Mouse (Mus musculus) CH12.LX (cell line): ENCODE data around the gene Actn4. TPM values are rescaled to one million over a fixed set of nuclear protein-coding genes. Genes with fewer than 3 reads are reported as not detected.
A peak's percentile ranks its signal among the peaks of the same experiment; 100 is the strongest.

ENCODE experiments used
- DNase-seq: peaks from one replicate; pipeline ENCODE4 v3.0.0-alpha.2; 2013; ENCODE audit errors: extremely low read depth
- H3K27ac ChIP-seq: 2 replicates; pipeline ENCODE4 v1.5.1; 2012; ENCODE audit warnings: low read depth, mild to moderate bottlenecking, control low read depth, moderate library complexity; ENCODE audit not compliant: insufficient read depth
- H3K27me3 ChIP-seq: replicated peaks from 2 replicates; pipeline ENCODE3; 2012; ENCODE audit warnings: inconsistent platforms
- H3K36me3 ChIP-seq, 2 experiments: replicated peaks in 1 of 2; 2 replicates each; pipeline versions ENCODE3 to v1.6.1; 2012; ENCODE audit warnings: inconsistent platforms in 1 of 2, low read length in 1 of 2, mild to moderate bottlenecking in 1 of 2, mixed read lengths in 1 of 2, moderate library complexity in 1 of 2; ENCODE audit not compliant: control insufficient read depth in 1 of 2, insufficient read depth in 1 of 2
- H3K4me1 ChIP-seq, 2 experiments: 2 replicates each; pipeline ENCODE4 v1.6.1; 2012; ENCODE audit warnings: inconsistent platforms in 1 of 2, moderate library complexity in 1 of 2; ENCODE audit not compliant: insufficient read depth in 2 of 2, control insufficient read depth in 1 of 2
- H3K4me2 ChIP-seq: 2 replicates; pipeline ENCODE4 v1.6.1; 2012; ENCODE audit warnings: low read depth, mild to moderate bottlenecking, control low read depth; ENCODE audit not compliant: poor library complexity, insufficient read depth, severe bottlenecking
- H3K4me3 ChIP-seq, 3 experiments: fragments of 150-350 bp in 1 of 3; sonication (generic) in 1 of 3; replicated peaks in 1 of 3; 2 replicates each; pipeline versions ENCODE3 to v1.5.1; 2011 to 2012; ENCODE audit warnings: low read depth in 2 of 3, low read length in 2 of 3, mild to moderate bottlenecking in 2 of 3, moderate library complexity in 2 of 3, control low read depth in 1 of 3, improper control_type of control experiment in 1 of 3, inconsistent platforms in 1 of 3, mixed read lengths in 1 of 3; ENCODE audit not compliant: poor library complexity in 1 of 3
- H3K79me2 ChIP-seq: replicated peaks from 2 replicates; pipeline ENCODE4 v1.6.1; 2012; ENCODE audit warnings: mild to moderate bottlenecking, moderate library complexity; ENCODE audit not compliant: control insufficient read depth, poor library complexity, insufficient read depth, severe bottlenecking; ENCODE audit errors: extremely low read depth
- H3K9ac ChIP-seq: 2 replicates; pipeline ENCODE4 v1.6.1; 2012; ENCODE audit warnings: low read depth, mild to moderate bottlenecking, control low read depth, moderate library complexity; ENCODE audit not compliant: insufficient read depth
- H3K9me3 ChIP-seq: replicated peaks from 2 replicates; pipeline ENCODE3; 2012; ENCODE audit warnings: low read length, inconsistent platforms, mixed read lengths
- BHLHE40 ChIP-seq: IDR thresholded peaks from 2 replicates; pipeline ENCODE4 v1.6.1; 2011; ENCODE audit warnings: mild to moderate bottlenecking, low read depth, low read length, improper control_type of control experiment
- CTCF ChIP-seq, 2 experiments: IDR thresholded peaks in 1 of 2; conservative IDR thresholded peaks in 1 of 2; 2 replicates each; pipeline ENCODE4 v1.5.1; 2011 to 2012; ENCODE audit warnings: low read depth in 2 of 2, low read length in 2 of 2, improper control_type of control experiment in 1 of 2, inconsistent platforms in 1 of 2, mild to moderate bottlenecking in 1 of 2, moderate library complexity in 1 of 2
- EP300 ChIP-seq: IDR thresholded peaks from 2 replicates; pipeline ENCODE4 v1.6.1; 2011; ENCODE audit warnings: low read length, improper control_type of control experiment
- GABPA ChIP-seq: IDR thresholded peaks from 2 replicates; pipeline ENCODE4 v1.6.1; 2012; ENCODE audit warnings: low read depth, low read length, improper control_type of control experiment, inconsistent platforms; ENCODE audit not compliant: insufficient replicate concordance
- HCFC1 ChIP-seq: IDR thresholded peaks from 2 replicates; pipeline ENCODE4 v1.6.1; 2012; ENCODE audit warnings: low read depth, mild to moderate bottlenecking, inconsistent platforms, low read length, improper control_type of control experiment
- JUND ChIP-seq: conservative IDR thresholded peaks from 2 replicates; pipeline ENCODE4 v1.6.1; 2011; ENCODE audit warnings: low read depth, low read length, improper control_type of control experiment
- MAFK ChIP-seq: IDR thresholded peaks from 2 replicates; pipeline ENCODE4 v1.6.1; 2011; ENCODE audit warnings: low read length, improper control_type of control experiment; ENCODE audit not compliant: insufficient replicate concordance
- MAX ChIP-seq: IDR thresholded peaks from 2 replicates; pipeline ENCODE4 v1.6.1; 2011; ENCODE audit warnings: low read length, improper control_type of control experiment
- MYC ChIP-seq: IDR thresholded peaks from 2 replicates; pipeline ENCODE4 v1.6.1; 2011; ENCODE audit warnings: low read depth, mild to moderate bottlenecking, improper control_type of control experiment, low read length
- NELFE ChIP-seq: IDR thresholded peaks from 2 replicates; pipeline ENCODE4 v1.6.1; 2011; ENCODE audit warnings: low read depth, low read length, improper control_type of control experiment
- NRF1 ChIP-seq: IDR thresholded peaks from 2 replicates; pipeline ENCODE4 v1.6.1; 2014; ENCODE audit warnings: low read depth, mild to moderate bottlenecking, inconsistent platforms, low read length, improper control_type of control experiment, moderate library complexity
- SIN3A ChIP-seq: IDR thresholded peaks from 2 replicates; pipeline ENCODE4 v1.6.1; 2012; ENCODE audit warnings: low read length, improper control_type of control experiment, inconsistent platforms
- USF1 ChIP-seq: IDR thresholded peaks from 2 replicates; pipeline ENCODE4 v1.6.1; 2014; ENCODE audit warnings: low read depth, mild to moderate bottlenecking, inconsistent platforms, low read length, improper control_type of control experiment
- ZKSCAN1 ChIP-seq: IDR thresholded peaks from 2 replicates; pipeline ENCODE4 v1.6.1; 2012; ENCODE audit warnings: low read depth, inconsistent platforms, low read length, improper control_type of control experiment, borderline replicate concordance
- ZNF384 ChIP-seq: IDR thresholded peaks from 2 replicates; pipeline ENCODE4 v1.6.1; 2012; ENCODE audit warnings: low read depth, low read length, improper control_type of control experiment, inconsistent platforms
- dilution Hi-C: fragments of 300-500 bp; cut with MboI; formaldehyde crosslinking; loops from 2 replicates; pipeline ENCODE4 v1.14.3; 2020; ENCODE audit warnings: low sequenced_read_pairs; ENCODE audit not compliant: extremely low pct_unique_long_range_greater_than_20kb, extremely low pct_ligation_motif_present
- in situ Hi-C: fragments of 300-500 bp; cut with MboI; formaldehyde crosslinking; loops from 3 replicates; pipeline ENCODE4 v1.14.3; 2019; ENCODE audit warnings: low sequenced_read_pairs, low pct_ligation_motif_present, low pct_unique_long_range_greater_than_20kb, mixed read lengths
- polyA plus RNA-seq: library from polyadenylated mRNA; unstranded; fragments of >175 nt; gene quantifications from 2 replicates; pipeline ENCODE4 v1.2.1, GENCODE M21; 2012; ENCODE audit warnings: low read depth; ENCODE audit not compliant: insufficient read length
- total RNA-seq, 2 experiments: library from RNA; depleted of rRNA; stranded (reverse); fragments of 300-350 nt in 1 of 2; fragments of >200 nt in 1 of 2; gene quantifications; 2 replicates each; pipeline ENCODE4 v1.2.3; 2012 to 2014

Gene Actn4
- total and polyA plus RNA-seq, 3 experiments, result 56.9 to 145 (median 63.4) TPM

DNA sequence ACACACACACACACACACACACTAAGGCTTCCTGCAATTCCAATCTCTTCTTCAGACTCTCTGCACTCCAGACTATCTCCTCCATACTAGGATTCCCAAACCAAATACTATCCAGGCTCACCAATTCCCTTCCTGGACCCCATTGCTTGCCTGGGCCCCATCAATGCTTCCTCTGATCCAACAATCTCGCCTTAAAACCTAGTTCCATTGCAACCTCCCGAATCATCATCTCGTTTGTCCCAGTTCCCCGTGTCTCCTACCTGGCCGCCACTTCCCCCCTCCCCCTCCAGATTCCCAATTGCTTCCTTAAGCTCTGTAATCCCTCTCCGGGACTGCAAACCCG lies 585 bp downstream of the Actn4 start:
- Histone ChIP-seq H3K36me3 (peaks cover 0 to 2% of the 10 kb centered on the region in 2 experiments), H3K9ac (peak overlapping the region; percentile 87), H3K4me3 (peak overlapping the region; percentile 94 to 99 (median 98)), H3K4me2 (peak overlapping the region; percentile 87), H3K4me1 (peaks cover 10 to 43% of the 10 kb centered on the region in 2 experiments), H3K27me3 (no peaks in the 10 kb centered on the region)
- DNase-seq, result no peak
- dilution Hi-C loops (no loop called here), in situ Hi-C loops (no loop called here)
- no peak for TF ChIP-seq ZKSCAN1
- no peak for TF ChIP-seq USF1
- TF ChIP-seq MAX, result no peak
- TF ChIP-seq GABPA, result no peak
- 0 out of 2 replicates have a peak, but pooled peaks have one; percentile 1 for TF ChIP-seq HCFC1
- TF ChIP-seq MAFK, result no peak
- TF ChIP-seq, all 38 proteins: peak for 1
- Histone ChIP-seq H3K9me3 (no peaks in the 10 kb centered on the region), H3K27ac (peak overlapping the region; percentile 55; the same call in 1 of the 2 replicates), H3K79me2 (peaks cover 48% of the 10 kb centered on the region)

DNA sequence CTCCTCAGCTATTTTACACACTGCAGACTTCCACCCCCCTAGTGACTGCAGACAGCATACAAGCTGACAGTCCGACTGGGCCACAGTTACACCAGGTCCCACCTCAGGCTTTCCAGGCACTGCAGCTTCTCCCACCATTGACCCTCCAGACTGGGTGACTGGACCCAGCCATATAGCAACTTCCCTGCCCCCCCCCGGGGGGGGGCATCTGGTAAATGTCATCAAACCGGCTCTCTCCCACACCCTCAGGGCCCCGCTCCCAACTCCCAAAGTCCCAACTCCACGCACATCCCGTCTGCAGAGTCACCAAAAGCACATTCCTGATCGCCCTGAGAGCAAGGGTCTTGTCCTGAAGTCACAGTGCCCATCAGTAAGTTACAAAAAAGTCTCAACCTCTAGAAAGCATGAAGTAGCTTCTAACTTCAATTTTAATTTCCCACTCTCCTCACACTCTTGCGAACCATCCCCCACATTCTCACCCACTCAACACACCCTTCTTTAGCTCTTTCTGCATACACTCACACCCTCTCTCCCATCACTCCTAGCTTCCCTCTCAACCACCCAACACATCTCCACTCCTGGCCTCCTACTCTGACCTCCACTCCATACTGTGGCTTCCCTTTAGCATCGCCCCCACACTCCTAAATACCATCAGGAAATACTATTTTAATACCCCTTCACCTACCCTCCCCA lies 1.6 kb downstream of the Actn4 start:
- H3K79me2 ChIP-seq, result peaks cover 51% of the 10 kb centered on the region
- peak overlapping the region; percentile 87 for H3K9ac ChIP-seq
- no peak overlapping the region for H3K27ac ChIP-seq
- H3K27me3 ChIP-seq, result no peaks in the 10 kb centered on the region
- peak overlapping the region; percentile 87 for H3K4me2 ChIP-seq
- TF ChIP-seq CTCF (conservative IDR thresholded peaks at IDR 0.05 in 1 of 2, IDR thresholded peaks at IDR 0.05 in 1 of 2; ENCODE audit: low read depth in 2 of 2, low read length in 2 of 2) (no peak), ZKSCAN1 (no peak), NELFE (no peak), MAX (no peak), JUND (no peak), NRF1 (no peak), BHLHE40 (no peak), SIN3A (no peak)
- TF ChIP-seq, all 38 proteins: peak for 0
- in situ Hi-C loops (no loop called here), dilution Hi-C loops (no loop called here)
- no peak for DNase-seq
- peak overlapping the region; percentile 94 to 99 (median 98) for H3K4me3 ChIP-seq
- peaks cover 0 to 7% of the 10 kb centered on the region in 2 experiments for H3K36me3 ChIP-seq
- no peaks in the 10 kb centered on the region for H3K9me3 ChIP-seq
- H3K4me1 ChIP-seq, result peaks cover 10 to 52% of the 10 kb centered on the region in 2 experiments

DNA sequence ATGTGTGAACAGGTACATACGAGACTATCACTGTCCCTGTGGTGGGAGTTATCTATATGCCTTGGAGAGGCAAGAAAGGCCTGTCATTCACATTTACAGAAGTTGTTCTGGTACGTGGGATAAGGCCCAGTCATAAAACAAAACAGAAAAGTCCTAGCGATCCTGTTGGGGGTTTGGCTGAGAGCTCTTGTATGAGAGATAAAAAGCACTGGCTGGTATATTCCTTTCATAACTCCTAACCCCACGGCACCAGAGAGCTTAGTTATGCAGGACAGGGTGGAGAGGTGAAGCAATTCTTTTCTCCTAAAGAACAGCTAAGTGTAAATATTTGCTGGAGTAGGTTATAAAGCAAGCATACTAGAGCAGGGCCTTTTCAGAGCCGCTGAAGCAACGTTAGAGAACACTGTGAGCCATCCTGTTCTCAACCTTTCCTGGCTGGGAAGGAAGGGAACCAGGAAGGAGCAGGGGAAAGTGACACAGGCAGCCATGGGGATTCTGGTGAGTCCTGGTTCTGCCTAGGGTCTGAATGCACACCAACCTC lies 2.6 kb downstream of the Actn4 start:
- Histone ChIP-seq H3K27me3 (no peaks in the 10 kb centered on the region), H3K4me2 (peak overlapping the region; percentile 87), H3K4me3 (no peak overlapping the region), H3K27ac (no peak overlapping the region), H3K79me2 (peaks cover 58% of the 10 kb centered on the region), H3K36me3 (peaks cover 0 to 16% of the 10 kb centered on the region in 2 experiments), H3K9ac (peak overlapping the region; percentile 31; the same call in 1 of the 2 replicates), H3K4me1 (peaks cover 10 to 57% of the 10 kb centered on the region in 2 experiments), H3K9me3 (no peaks in the 10 kb centered on the region)
- DNase-seq, result no peak
- dilution Hi-C loops, result no loop called here
- in situ Hi-C loops, result no loop called here
- TF ChIP-seq EP300 (no peak), MAFK (no peak), ZNF384 (no peak), MYC (no peak)
